Mouse (Mus musculus) megakaryocyte, embryonic 14.5 days (primary cell): Measurements from ENCODE around the gene Slc35c1. TPM values are rescaled to one million over a fixed set of nuclear protein-coding genes. Genes with fewer than 3 reads are reported as not detected.

Source experiments
- H3K27me3 ChIP-seq: replicated peaks from 2 replicates; pipeline ENCODE3; 2012; ENCODE audit warnings: inconsistent platforms
- H3K36me3 ChIP-seq: replicated peaks from 2 replicates; pipeline ENCODE3; 2012; ENCODE audit warnings: low read length, inconsistent platforms, mixed read lengths
- H3K4me1 ChIP-seq: 2 replicates; pipeline ENCODE4 v1.6.1; 2012; ENCODE audit warnings: inconsistent platforms
- H3K4me3 ChIP-seq: replicated peaks from 2 replicates; pipeline ENCODE3; 2012; ENCODE audit warnings: moderate library complexity, mild to moderate bottlenecking, inconsistent platforms
- H3K9me3 ChIP-seq: 2 replicates; pipeline ENCODE4 v1.6.1; 2012; ENCODE audit warnings: inconsistent platforms
- FLI1 ChIP-seq: IDR thresholded peaks from 2 replicates; pipeline ENCODE4 v1.6.1; 2012; ENCODE audit warnings: low read length, inconsistent platforms, mixed read lengths
- GATA1 ChIP-seq: IDR thresholded peaks from 3 replicates; pipeline ENCODE4 v1.6.1; 2012; ENCODE audit warnings: mixed read lengths, low read length, inconsistent platforms, borderline replicate concordance
- polyA plus RNA-seq: library from polyadenylated mRNA; stranded (reverse); fragments of >175 nt; gene quantifications from 2 replicates; pipeline ENCODE4 v1.2.3, GENCODE M21; 2012; ENCODE audit warnings: low replicate concordance; ENCODE audit not compliant: insufficient read depth

Gene Slc35c1
- polyA plus RNA-seq, 1 experiment = 10.3 TPM

DNA sequence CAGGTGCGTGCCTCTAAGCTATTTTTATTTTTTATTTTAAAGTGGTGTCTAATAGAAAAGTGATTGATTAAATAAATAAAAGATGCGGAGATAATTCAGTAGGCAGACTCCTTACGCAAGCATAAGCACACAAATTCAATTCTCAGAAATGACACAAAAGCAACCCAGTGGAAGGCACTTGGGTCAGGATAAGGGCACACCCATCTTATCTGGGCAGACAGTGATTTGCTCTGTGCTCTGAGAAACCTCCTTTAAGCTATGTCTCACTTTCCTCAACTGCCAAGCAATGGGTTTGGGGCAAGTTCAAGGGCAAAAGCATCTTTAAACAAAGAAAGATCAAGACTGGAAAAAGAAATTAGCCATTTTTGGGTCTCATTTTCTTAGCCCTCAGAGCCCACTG, 9.2 kb downstream of the Slc35c1 start:
- Histone ChIP-seq H3K27me3 (peaks cover 11% of the 10 kb centered on the region), H3K4me3 (no peak overlapping the region), H3K9me3 (no peaks in the 10 kb centered on the region), H3K36me3 (peaks cover 40% of the 10 kb centered on the region), H3K4me1 (peaks cover 63% of the 10 kb centered on the region)
- TF ChIP-seq FLI1 = no peak
- TF ChIP-seq GATA1 = no peak

DNA sequence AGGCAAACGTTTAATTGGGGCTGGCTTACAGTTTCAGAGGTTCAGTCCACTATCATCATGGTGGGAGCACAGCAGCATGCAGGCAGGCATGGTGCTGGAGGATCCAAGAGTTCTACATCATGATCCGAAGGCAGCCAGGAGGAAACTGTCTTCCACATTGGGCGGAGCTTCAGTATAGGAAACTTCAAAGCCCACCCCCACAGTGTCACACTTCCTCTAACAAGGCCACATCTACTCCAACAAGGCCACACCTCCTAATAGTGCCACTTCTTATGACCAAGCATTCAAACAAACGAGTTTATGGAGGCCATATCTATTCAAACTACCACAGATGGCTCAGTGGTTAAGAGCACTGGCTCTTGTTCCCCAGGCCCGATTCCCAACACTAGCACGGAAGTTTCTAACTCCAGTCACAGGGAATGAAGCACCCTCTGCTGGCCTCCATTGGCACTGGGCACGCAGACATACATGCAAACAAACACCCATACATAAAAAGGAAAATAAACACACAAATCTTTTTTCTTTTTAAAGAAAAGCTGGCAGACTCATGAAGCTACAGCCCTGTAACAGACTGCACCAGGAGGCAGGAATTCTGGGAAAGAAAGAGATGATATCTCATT, 13.1 kb downstream of the Slc35c1 start:
- Histone ChIP-seq H3K4me1 (peaks cover 63% of the 10 kb centered on the region), H3K9me3 (no peaks in the 10 kb centered on the region), H3K4me3 (no peak overlapping the region), H3K36me3 (peaks cover 6% of the 10 kb centered on the region), H3K27me3 (peaks cover 11% of the 10 kb centered on the region)
- TF ChIP-seq FLI1 (no peak), GATA1 (no peak)

DNA sequence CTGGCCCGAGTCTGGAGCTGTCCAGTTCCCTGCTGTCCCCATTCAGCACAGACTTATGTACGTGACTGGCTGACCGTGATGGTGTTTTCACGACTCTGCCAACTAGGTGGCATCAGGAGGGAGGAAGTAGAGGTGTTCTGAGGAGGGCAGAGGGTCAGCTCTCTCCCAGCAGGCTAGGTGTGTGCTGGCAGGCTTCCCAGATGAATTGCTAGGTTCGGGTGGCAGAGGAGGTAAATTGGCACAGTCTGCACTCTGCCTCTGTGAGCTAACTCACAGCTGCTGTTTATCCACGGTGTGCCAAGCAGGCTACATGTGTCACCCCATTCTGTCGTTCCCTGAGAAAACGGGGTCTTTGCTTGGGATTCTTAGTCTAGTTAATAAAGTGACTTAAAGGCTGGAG, 13.7 kb downstream of the Slc35c1 start:
- H3K4me1 ChIP-seq = peaks cover 63% of the 10 kb centered on the region
- no peak overlapping the region for H3K4me3 ChIP-seq
- peaks cover 11% of the 10 kb centered on the region for H3K27me3 ChIP-seq
- TF ChIP-seq GATA1 (no peak), FLI1 (no peak)
- no peaks in the 10 kb centered on the region for H3K9me3 ChIP-seq
- H3K36me3 ChIP-seq = no peaks in the 10 kb centered on the region

DNA sequence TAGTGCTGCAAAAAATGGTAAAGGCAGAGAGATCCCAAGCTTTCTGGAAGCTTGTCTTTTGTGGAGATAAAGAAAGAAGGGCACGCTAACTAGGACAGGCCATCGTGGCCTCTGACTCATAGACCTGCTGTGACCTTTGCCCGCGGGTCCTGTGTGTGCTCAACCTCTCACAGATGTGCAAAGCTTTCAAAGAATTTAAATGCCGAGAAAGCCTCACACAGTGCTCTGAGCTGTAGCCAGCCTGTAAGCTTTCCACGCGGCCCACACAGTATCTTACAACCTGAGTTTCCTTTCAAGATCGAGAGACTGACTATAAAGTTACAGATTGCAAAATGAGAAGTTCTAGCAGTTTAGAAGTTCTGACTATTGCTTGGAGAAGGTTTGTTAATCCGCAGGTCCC, 14.4 kb downstream of the Slc35c1 start:
- Histone ChIP-seq H3K36me3 (no peaks in the 10 kb centered on the region), H3K4me1 (peaks cover 59% of the 10 kb centered on the region), H3K27me3 (peaks cover 11% of the 10 kb centered on the region), H3K4me3 (no peak overlapping the region), H3K9me3 (no peaks in the 10 kb centered on the region)
- TF ChIP-seq GATA1 (no peak), FLI1 (no peak)

DNA sequence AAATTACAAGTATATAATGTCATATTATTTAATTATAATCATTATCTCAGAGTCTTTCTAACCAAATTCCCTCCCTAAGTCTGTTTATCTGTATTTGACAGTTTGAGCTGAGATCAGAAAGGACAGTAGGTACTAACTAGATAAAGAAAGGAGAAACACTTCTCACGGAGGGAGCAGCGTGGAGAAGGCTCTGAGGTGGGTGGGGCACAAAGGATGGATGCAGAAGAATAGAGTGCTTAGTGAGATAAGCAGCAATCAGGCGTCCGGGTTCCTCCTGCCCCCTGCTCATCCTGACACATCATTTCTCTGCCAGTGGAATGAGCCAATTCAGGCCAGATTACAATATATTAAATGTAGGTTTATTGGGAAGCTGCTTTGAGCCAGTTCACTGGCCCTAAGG, 16.0 kb downstream of the Slc35c1 start:
- no peaks in the 10 kb centered on the region for H3K36me3 ChIP-seq
- H3K4me1 ChIP-seq = peaks cover 57% of the 10 kb centered on the region
- peak overlapping the region; percentile 65 for H3K4me3 ChIP-seq
- H3K27me3 ChIP-seq = peaks cover 2% of the 10 kb centered on the region
- TF ChIP-seq FLI1 = no peak
- no peak for TF ChIP-seq GATA1
- no peaks in the 10 kb centered on the region for H3K9me3 ChIP-seq

DNA sequence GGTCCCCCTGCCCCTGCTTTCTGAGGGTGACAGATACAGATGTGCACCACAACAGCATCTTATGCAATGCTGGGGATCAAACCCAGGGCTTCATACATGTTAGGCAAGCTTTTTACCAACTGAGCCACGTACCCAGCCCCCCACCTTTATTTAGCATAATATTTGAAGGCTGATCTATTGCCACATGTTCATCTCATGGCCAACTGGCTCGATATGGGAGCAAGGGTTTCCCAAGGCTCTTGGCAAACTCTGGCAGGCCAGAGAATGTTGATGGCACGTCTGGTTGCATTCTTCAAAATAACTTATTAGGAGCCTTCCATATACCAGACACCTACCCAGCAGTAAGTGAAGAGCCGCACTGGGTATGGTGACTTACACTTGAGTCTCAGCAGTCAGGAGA, 17.0 kb downstream of the Slc35c1 start:
- no peak for TF ChIP-seq FLI1
- TF ChIP-seq GATA1 = no peak
- no peak overlapping the region for H3K4me3 ChIP-seq
- H3K4me1 ChIP-seq = peaks cover 60% of the 10 kb centered on the region

DNA sequence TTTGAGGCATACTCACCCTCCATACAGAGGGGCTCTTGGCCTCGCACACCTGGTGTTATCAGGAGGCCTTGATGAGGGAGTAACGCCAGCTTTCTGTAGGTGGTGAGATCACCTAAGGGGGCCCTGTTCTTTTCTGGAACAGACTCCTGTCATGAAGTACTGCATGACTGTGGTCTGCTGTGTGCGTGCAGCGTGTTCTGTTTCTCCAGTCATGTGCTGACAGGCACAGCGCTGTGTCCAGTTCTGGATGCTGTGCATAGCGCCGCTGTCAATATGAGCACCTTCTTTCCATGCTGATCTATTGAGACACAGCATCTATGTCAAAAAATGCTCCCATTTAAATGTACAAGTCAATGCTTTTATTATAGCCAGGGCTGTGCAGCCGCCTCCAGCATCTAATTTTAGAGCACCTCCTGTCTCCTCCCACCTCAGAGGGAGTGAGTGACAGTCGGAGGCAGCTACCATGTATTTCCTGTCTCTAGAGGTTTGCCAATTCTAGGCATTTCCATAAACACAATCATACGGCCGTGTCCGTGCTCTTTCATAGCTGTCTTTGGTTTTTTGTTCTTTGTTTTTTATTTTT, 17.8 kb downstream of the Slc35c1 start:
- H3K36me3 ChIP-seq = no peaks in the 10 kb centered on the region
- H3K27me3 ChIP-seq = no peaks in the 10 kb centered on the region
- TF ChIP-seq GATA1 = no peak
- no peak for TF ChIP-seq FLI1
- no peaks in the 10 kb centered on the region for H3K9me3 ChIP-seq
- H3K4me3 ChIP-seq = peak overlapping the region; percentile 59
- H3K4me1 ChIP-seq = peaks cover 64% of the 10 kb centered on the region

More for the DNA sequence above, 17.0 kb downstream of the Slc35c1 start:
- H3K27me3 ChIP-seq = no peaks in the 10 kb centered on the region
- H3K36me3 ChIP-seq = no peaks in the 10 kb centered on the region
- no peaks in the 10 kb centered on the region for H3K9me3 ChIP-seq

DNA sequence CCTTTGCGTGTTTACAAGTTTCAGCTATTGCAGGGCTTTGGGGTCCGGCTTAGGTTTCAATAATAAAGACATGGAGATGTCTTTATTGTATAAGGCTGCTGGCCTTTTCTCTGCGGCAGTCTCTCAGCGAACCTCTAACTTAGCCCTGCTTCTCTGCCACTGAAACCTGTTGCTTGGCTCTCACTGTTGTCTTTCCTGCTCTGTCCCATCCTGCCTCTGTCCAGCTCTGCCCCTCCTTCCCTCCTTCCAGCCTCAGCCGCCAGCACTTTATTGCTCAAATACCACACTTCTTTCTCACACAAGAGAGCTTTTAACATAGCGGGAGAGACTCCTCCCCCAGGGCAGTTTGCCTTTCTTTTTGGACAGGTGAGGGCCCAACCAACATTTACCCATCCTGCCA, 19.9 kb downstream of the Slc35c1 start:
- Histone ChIP-seq H3K9me3 (0 out of 2 replicates have a peak, but pooled peaks cover 4% of the 10 kb centered on the region), H3K4me1 (peaks cover 54% of the 10 kb centered on the region), H3K4me3 (no peak overlapping the region), H3K36me3 (no peaks in the 10 kb centered on the region), H3K27me3 (no peaks in the 10 kb centered on the region)
- no peak for TF ChIP-seq FLI1
- no peak for TF ChIP-seq GATA1

DNA sequence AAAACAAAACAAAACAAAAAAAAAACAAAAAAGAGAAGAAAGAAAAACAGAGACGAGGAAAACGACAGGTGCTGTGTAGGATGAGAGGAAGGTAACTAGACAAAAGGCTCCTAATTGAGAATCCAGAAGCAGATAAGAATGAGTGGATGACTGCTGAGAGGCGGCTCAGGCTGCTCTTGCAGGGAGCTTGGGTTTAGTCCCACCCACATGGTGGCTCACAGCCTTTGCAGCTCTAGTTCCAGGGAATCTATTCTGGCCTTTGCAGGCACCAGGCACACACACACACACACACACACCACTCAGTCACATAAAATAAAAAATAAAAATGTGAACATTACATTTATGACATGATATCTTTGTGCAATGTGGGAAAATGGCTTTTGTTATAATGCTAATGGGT, 21.8 kb downstream of the Slc35c1 start:
- Histone ChIP-seq H3K4me1 (peaks cover 48% of the 10 kb centered on the region), H3K9me3 (0 out of 2 replicates have a peak, but pooled peaks cover 4% of the 10 kb centered on the region), H3K4me3 (no peak overlapping the region), H3K27me3 (no peaks in the 10 kb centered on the region), H3K36me3 (no peaks in the 10 kb centered on the region)
- no peak for TF ChIP-seq FLI1
- no peak for TF ChIP-seq GATA1

DNA sequence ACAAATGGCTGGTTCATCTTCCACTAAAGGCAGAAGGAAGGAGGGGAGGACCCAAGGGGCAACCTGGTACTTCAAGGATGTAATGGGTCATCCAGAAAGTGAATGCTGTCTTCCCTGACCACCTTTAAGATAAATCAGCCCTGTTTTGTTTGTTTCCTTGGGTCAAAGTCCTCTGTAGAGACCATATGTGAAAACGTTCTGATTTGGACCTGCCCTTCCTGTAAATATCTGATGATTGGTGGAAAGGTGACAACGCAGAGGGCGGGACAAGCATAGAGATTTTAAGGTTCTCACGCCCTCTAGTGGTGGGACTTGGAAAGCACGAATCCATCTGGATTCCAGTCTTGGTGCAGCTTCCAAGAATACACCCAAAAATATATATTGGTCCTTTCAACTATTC, 22.5 kb downstream of the Slc35c1 start:
- H3K4me1 ChIP-seq = peaks cover 46% of the 10 kb centered on the region
- H3K4me3 ChIP-seq = peak overlapping the region; percentile 60
- no peaks in the 10 kb centered on the region for H3K36me3 ChIP-seq
- H3K27me3 ChIP-seq = no peaks in the 10 kb centered on the region
- H3K9me3 ChIP-seq = 0 out of 2 replicates have a peak, but pooled peaks cover 4% of the 10 kb centered on the region
- TF ChIP-seq GATA1 = no peak
- TF ChIP-seq FLI1 = no peak
